Mouse (Mus musculus): ENCODE measurements around the gene Arl6ip4.
A peak's percentile ranks its signal among the peaks of the same experiment; 100 is the strongest.

Arl6ip4 gene

GRCm38 (mm10) chr5:124115990-124116845 lies at the start of gene Arl6ip4:
TSS of gene Arl6ip4 (plus strand) at chr5:124116089.
- Histone ChIP-seq H3K36me3 (ENCODE audit: insufficient read depth, low read length) (peaks cover 34% of the 10 kb centered on the region), H3K9me3 (ENCODE audit: low read length) (peaks cover 19% of the 10 kb centered on the region), H3K27me3 (ENCODE audit: insufficient read depth, low read length) (no peaks in the 10 kb centered on the region), H3K4me1 (replicated peaks; ENCODE audit: low read depth, low read length) (peaks cover 65% of the 10 kb centered on the region), H3K4me3 (replicated peaks; ENCODE audit: low read length) (peak within 1 kb of the TSS; percentile 97)
- TF ChIP-seq CTCF (conservative IDR thresholded peaks at IDR 0.05; ENCODE audit: low read length) (no peak), NANOG (IDR thresholded peaks at IDR 0.05; ENCODE audit: borderline replicate concordance, low read length) (no peak), POU5F1 (IDR thresholded peaks at IDR 0.05; ENCODE audit: borderline replicate concordance, low read length) (no peak)

- no peak for TF ChIP-seq NANOG (IDR thresholded peaks at IDR 0.05; ENCODE audit: borderline replicate concordance, low read length)
- TF ChIP-seq POU5F1 (IDR thresholded peaks at IDR 0.05; ENCODE audit: borderline replicate concordance, low read length) = no peak
- no peak for TF ChIP-seq CTCF (conservative IDR thresholded peaks at IDR 0.05; ENCODE audit: low read length)
- H3K9me3 ChIP-seq (ENCODE audit: low read length) = no peaks in the 10 kb centered on the region
- H3K4me3 ChIP-seq (replicated peaks; ENCODE audit: low read length) = no peak overlapping the region
- H3K36me3 ChIP-seq (ENCODE audit: insufficient read depth, low read length) = no peaks in the 10 kb centered on the region
- H3K27me3 ChIP-seq (ENCODE audit: insufficient read depth, low read length) = peaks cover 6% of the 10 kb centered on the region; the same call in 1 of the 2 replicates
- H3K4me1 ChIP-seq (replicated peaks; ENCODE audit: low read depth, low read length) = peaks cover 4% of the 10 kb centered on the region; the same call in 1 of the 2 replicates
Observed at GRCm38 (mm10) chr5:124069657-124070056, 46.2 kb upstream of the Arl6ip4 start.

GRCm38 (mm10) chr5:124073682-124074081 lies 42.2 kb upstream of the Arl6ip4 start:
- TF ChIP-seq POU5F1 (IDR thresholded peaks at IDR 0.05; ENCODE audit: borderline replicate concordance, low read length) (no peak), NANOG (IDR thresholded peaks at IDR 0.05; ENCODE audit: borderline replicate concordance, low read length) (no peak), CTCF (conservative IDR thresholded peaks at IDR 0.05; ENCODE audit: low read length) (no peak)
- H3K4me1 ChIP-seq (replicated peaks; ENCODE audit: low read depth, low read length) = peaks cover 38% of the 10 kb centered on the region
- no peak overlapping the region for H3K4me3 ChIP-seq (replicated peaks; ENCODE audit: low read length)
- no peaks in the 10 kb centered on the region for H3K9me3 ChIP-seq (ENCODE audit: low read length)
- H3K27me3 ChIP-seq (ENCODE audit: insufficient read depth, low read length) = peaks cover 17% of the 10 kb centered on the region; the same call in 1 of the 2 replicates
- H3K36me3 ChIP-seq (ENCODE audit: insufficient read depth, low read length) = no peaks in the 10 kb centered on the region

- TF ChIP-seq NANOG (IDR thresholded peaks at IDR 0.05; ENCODE audit: borderline replicate concordance, low read length) (no peak), POU5F1 (IDR thresholded peaks at IDR 0.05; ENCODE audit: borderline replicate concordance, low read length) (no peak), CTCF (conservative IDR thresholded peaks at IDR 0.05; ENCODE audit: low read length) (no peak)
Observed at GRCm38 (mm10) chr5:124074845-124075307, 41.0 kb upstream of the Arl6ip4 start.

GRCm38 (mm10) chr5:124075716-124076115 lies 40.2 kb upstream of the Arl6ip4 start:
- no peak overlapping the region for H3K4me3 ChIP-seq (replicated peaks; ENCODE audit: low read length)
- no peaks in the 10 kb centered on the region for H3K36me3 ChIP-seq (ENCODE audit: insufficient read depth, low read length)
- no peak for TF ChIP-seq CTCF (conservative IDR thresholded peaks at IDR 0.05; ENCODE audit: low read length)
- TF ChIP-seq POU5F1 (IDR thresholded peaks at IDR 0.05; ENCODE audit: borderline replicate concordance, low read length) = no peak
- no peak for TF ChIP-seq NANOG (IDR thresholded peaks at IDR 0.05; ENCODE audit: borderline replicate concordance, low read length)
- H3K4me1 ChIP-seq (replicated peaks; ENCODE audit: low read depth, low read length) = peaks cover 43% of the 10 kb centered on the region
- H3K27me3 ChIP-seq (ENCODE audit: insufficient read depth, low read length) = peaks cover 30% of the 10 kb centered on the region
- no peaks in the 10 kb centered on the region for H3K9me3 ChIP-seq (ENCODE audit: low read length)

More at GRCm38 (mm10) chr5:124074845-124075307, 41.0 kb upstream of the Arl6ip4 start:
- Histone ChIP-seq H3K36me3 (ENCODE audit: insufficient read depth, low read length) (no peaks in the 10 kb centered on the region), H3K4me1 (replicated peaks; ENCODE audit: low read depth, low read length) (peaks cover 43% of the 10 kb centered on the region), H3K4me3 (replicated peaks; ENCODE audit: low read length) (no peak overlapping the region), H3K27me3 (ENCODE audit: insufficient read depth, low read length) (peaks cover 29% of the 10 kb centered on the region), H3K9me3 (ENCODE audit: low read length) (no peaks in the 10 kb centered on the region)

GRCm38 (mm10) chr5:124076559-124076958 lies 39.3 kb upstream of the Arl6ip4 start:
- Histone ChIP-seq H3K27me3 (ENCODE audit: insufficient read depth, low read length) (peaks cover 30% of the 10 kb centered on the region), H3K4me3 (replicated peaks; ENCODE audit: low read length) (peak overlapping the region; percentile 53), H3K9me3 (ENCODE audit: low read length) (no peaks in the 10 kb centered on the region), H3K36me3 (ENCODE audit: insufficient read depth, low read length) (no peaks in the 10 kb centered on the region), H3K4me1 (replicated peaks; ENCODE audit: low read depth, low read length) (peaks cover 42% of the 10 kb centered on the region)
- no peak for TF ChIP-seq POU5F1 (IDR thresholded peaks at IDR 0.05; ENCODE audit: borderline replicate concordance, low read length)
- TF ChIP-seq NANOG (IDR thresholded peaks at IDR 0.05; ENCODE audit: borderline replicate concordance, low read length) = no peak
- no peak for TF ChIP-seq CTCF (conservative IDR thresholded peaks at IDR 0.05; ENCODE audit: low read length)

GRCm38 (mm10) chr5:124077241-124077640 lies 38.6 kb upstream of the Arl6ip4 start:
- TF ChIP-seq POU5F1 (IDR thresholded peaks at IDR 0.05; ENCODE audit: borderline replicate concordance, low read length) = no peak
- TF ChIP-seq NANOG (IDR thresholded peaks at IDR 0.05; ENCODE audit: borderline replicate concordance, low read length) = no peak

GRCm38 (mm10) chr5:124077856-124078460 lies 37.9 kb upstream of the Arl6ip4 start:
- H3K4me3 ChIP-seq (replicated peaks; ENCODE audit: low read length) = no peak overlapping the region
- peaks cover 30% of the 10 kb centered on the region for H3K27me3 ChIP-seq (ENCODE audit: insufficient read depth, low read length)
- H3K36me3 ChIP-seq (ENCODE audit: insufficient read depth, low read length) = no peaks in the 10 kb centered on the region
- peaks cover 39% of the 10 kb centered on the region for H3K4me1 ChIP-seq (replicated peaks; ENCODE audit: low read depth, low read length)
- TF ChIP-seq CTCF (conservative IDR thresholded peaks at IDR 0.05; ENCODE audit: low read length) (no peak), NANOG (IDR thresholded peaks at IDR 0.05; ENCODE audit: borderline replicate concordance, low read length) (no peak), POU5F1 (IDR thresholded peaks at IDR 0.05; ENCODE audit: borderline replicate concordance, low read length) (no peak)
- peaks cover 8% of the 10 kb centered on the region for H3K9me3 ChIP-seq (ENCODE audit: low read length)

More at GRCm38 (mm10) chr5:124077241-124077640, 38.6 kb upstream of the Arl6ip4 start:
- no peaks in the 10 kb centered on the region for H3K36me3 ChIP-seq (ENCODE audit: insufficient read depth, low read length)
- peaks cover 1% of the 10 kb centered on the region for H3K9me3 ChIP-seq (ENCODE audit: low read length)
- H3K4me1 ChIP-seq (replicated peaks; ENCODE audit: low read depth, low read length) = peaks cover 39% of the 10 kb centered on the region
- peak overlapping the region; percentile 53 for H3K4me3 ChIP-seq (replicated peaks; ENCODE audit: low read length)
- peaks cover 30% of the 10 kb centered on the region for H3K27me3 ChIP-seq (ENCODE audit: insufficient read depth, low read length)
